Mouse (Mus musculus): ENCODE measurements at regions not wholly inside any gene's neighbourhood (a gene's known extent, or its start where the extent isn't known, plus 50 kb on each side); places are given as distances from the start of the nearest gene placed in this dataset.

- H3K27me3 ChIP-seq (replicated peaks; ENCODE audit: control insufficient read depth, insufficient read depth, low read length) = no peaks in the 10 kb centered on the region
- no peak for ATAC-seq
These were observed 160.9 kb upstream of the Gas1 start for GRCm38 (mm10) chr13:60338107-60338506.

GRCm38 (mm10) chr13:60340068-60340467 lies 162.9 kb upstream of the Gas1 start:
- H3K4me3 ChIP-seq (ENCODE audit: low read length) = no peak overlapping the region
- H3K27ac ChIP-seq (ENCODE audit: low read depth, low read length) = no peak overlapping the region
- H3K36me3 ChIP-seq (ENCODE audit: control insufficient read depth, insufficient read depth, low read length) = no peaks in the 10 kb centered on the region
- no peak overlapping the region for H3K4me2 ChIP-seq (ENCODE audit: low read length)
- WGBS = 79% methylated on average over 2 of the region's 2 CpGs
- no peaks in the 10 kb centered on the region for H3K4me1 ChIP-seq (ENCODE audit: control insufficient read depth, insufficient read depth, low read depth, low read length)
- no peaks in the 10 kb centered on the region for H3K27me3 ChIP-seq (replicated peaks; ENCODE audit: control insufficient read depth, insufficient read depth, low read length)
- H3K9me3 ChIP-seq (ENCODE audit: control insufficient read depth, low read length) = peaks cover 2% of the 10 kb centered on the region; the same call in 1 of the 2 replicates
- H3K9ac ChIP-seq (ENCODE audit: low read depth, low read length) = no peak overlapping the region
- no peak for ATAC-seq

More at GRCm38 (mm10) chr13:60338107-60338506, 160.9 kb upstream of the Gas1 start:
- 85% methylated on average over 8 of the region's 8 CpGs for WGBS
- Histone ChIP-seq H3K4me3 (ENCODE audit: low read length) (no peak overlapping the region), H3K4me2 (ENCODE audit: low read length) (no peak overlapping the region), H3K27ac (ENCODE audit: low read depth, low read length) (no peak overlapping the region), H3K36me3 (ENCODE audit: control insufficient read depth, insufficient read depth, low read length) (no peaks in the 10 kb centered on the region), H3K9ac (ENCODE audit: low read depth, low read length) (no peak overlapping the region), H3K9me3 (ENCODE audit: control insufficient read depth, low read length) (peaks cover 2% of the 10 kb centered on the region; the same call in 1 of the 2 replicates), H3K4me1 (ENCODE audit: control insufficient read depth, insufficient read depth, low read depth, low read length) (no peaks in the 10 kb centered on the region)

GRCm38 (mm10) chr13:60347881-60348280 lies 170.7 kb upstream of the Gas1 start:
- Histone ChIP-seq H3K4me1 (ENCODE audit: control insufficient read depth, insufficient read depth, low read depth, low read length) (peaks cover 4% of the 10 kb centered on the region; the same call in 1 of the 2 replicates), H3K27ac (ENCODE audit: low read depth, low read length) (no peak overlapping the region), H3K27me3 (replicated peaks; ENCODE audit: control insufficient read depth, insufficient read depth, low read length) (no peaks in the 10 kb centered on the region), H3K4me3 (ENCODE audit: low read length) (no peak overlapping the region), H3K36me3 (ENCODE audit: control insufficient read depth, insufficient read depth, low read length) (no peaks in the 10 kb centered on the region), H3K9me3 (ENCODE audit: control insufficient read depth, low read length) (no peaks in the 10 kb centered on the region), H3K9ac (ENCODE audit: low read depth, low read length) (no peak overlapping the region), H3K4me2 (ENCODE audit: low read length) (no peak overlapping the region)
- 20% methylated on average over 7 of the region's 7 CpGs for WGBS
- 0 out of 2 replicates have a peak, but pooled peaks have one; percentile 58 for ATAC-seq

- no peak for ATAC-seq
- H3K9ac ChIP-seq (ENCODE audit: low read depth, low read length) = no peak overlapping the region
- H3K36me3 ChIP-seq (ENCODE audit: control insufficient read depth, insufficient read depth, low read length) = no peaks in the 10 kb centered on the region
- H3K4me3 ChIP-seq (ENCODE audit: low read length) = no peak overlapping the region
- WGBS = 61% methylated on average over 2 of the region's 2 CpGs
- H3K27me3 ChIP-seq (replicated peaks; ENCODE audit: control insufficient read depth, insufficient read depth, low read length) = no peaks in the 10 kb centered on the region
- H3K4me1 ChIP-seq (ENCODE audit: control insufficient read depth, insufficient read depth, low read depth, low read length) = peaks cover 4% of the 10 kb centered on the region; the same call in 1 of the 2 replicates
- no peaks in the 10 kb centered on the region for H3K9me3 ChIP-seq (ENCODE audit: control insufficient read depth, low read length)
- no peak overlapping the region for H3K4me2 ChIP-seq (ENCODE audit: low read length)
- H3K27ac ChIP-seq (ENCODE audit: low read depth, low read length) = no peak overlapping the region
These were observed 171.3 kb upstream of the Gas1 start for GRCm38 (mm10) chr13:60348438-60348837.

GRCm38 (mm10) chr13:60355707-60356490 lies 178.7 kb upstream of the Gas1 start:
- no peak for ATAC-seq
- H3K4me1 ChIP-seq (ENCODE audit: control insufficient read depth, insufficient read depth, low read depth, low read length) = no peaks in the 10 kb centered on the region
- H3K27me3 ChIP-seq (replicated peaks; ENCODE audit: control insufficient read depth, insufficient read depth, low read length) = no peaks in the 10 kb centered on the region
- no peaks in the 10 kb centered on the region for H3K36me3 ChIP-seq (ENCODE audit: control insufficient read depth, insufficient read depth, low read length)
- H3K4me3 ChIP-seq (ENCODE audit: low read length) = no peak overlapping the region
- WGBS = 85% methylated on average over 6 of the region's 6 CpGs
- H3K9ac ChIP-seq (ENCODE audit: low read depth, low read length) = no peak overlapping the region
- H3K4me2 ChIP-seq (ENCODE audit: low read length) = no peak overlapping the region
- H3K9me3 ChIP-seq (ENCODE audit: control insufficient read depth, low read length) = no peaks in the 10 kb centered on the region
- H3K27ac ChIP-seq (ENCODE audit: low read depth, low read length) = no peak overlapping the region

GRCm38 (mm10) chr13:60358408-60359060 lies 181.4 kb upstream of the Gas1 start:
- H3K4me2 ChIP-seq (ENCODE audit: low read length) = no peak overlapping the region
- no peak overlapping the region for H3K9ac ChIP-seq (ENCODE audit: low read depth, low read length)
- 81% methylated on average over 7 of the region's 7 CpGs for WGBS
- no peaks in the 10 kb centered on the region for H3K27me3 ChIP-seq (replicated peaks; ENCODE audit: control insufficient read depth, insufficient read depth, low read length)
- H3K27ac ChIP-seq (ENCODE audit: low read depth, low read length) = no peak overlapping the region
- no peaks in the 10 kb centered on the region for H3K4me1 ChIP-seq (ENCODE audit: control insufficient read depth, insufficient read depth, low read depth, low read length)
- H3K9me3 ChIP-seq (ENCODE audit: control insufficient read depth, low read length) = no peaks in the 10 kb centered on the region
- H3K4me3 ChIP-seq (ENCODE audit: low read length) = no peak overlapping the region
- no peak for ATAC-seq
- no peaks in the 10 kb centered on the region for H3K36me3 ChIP-seq (ENCODE audit: control insufficient read depth, insufficient read depth, low read length)

- H3K36me3 ChIP-seq (ENCODE audit: control insufficient read depth, insufficient read depth, low read length) = no peaks in the 10 kb centered on the region
- H3K4me3 ChIP-seq (ENCODE audit: low read length) = no peak overlapping the region
- H3K9me3 ChIP-seq (ENCODE audit: control insufficient read depth, low read length) = no peaks in the 10 kb centered on the region
- no peaks in the 10 kb centered on the region for H3K27me3 ChIP-seq (replicated peaks; ENCODE audit: control insufficient read depth, insufficient read depth, low read length)
- no peak overlapping the region for H3K9ac ChIP-seq (ENCODE audit: low read depth, low read length)
- 0 out of 2 replicates have a peak, but pooled peaks have one; percentile 69 for ATAC-seq
- no peak overlapping the region for H3K4me2 ChIP-seq (ENCODE audit: low read length)
- H3K27ac ChIP-seq (ENCODE audit: low read depth, low read length) = no peak overlapping the region
- WGBS = 59% methylated on average over 13 of the region's 13 CpGs
- H3K4me1 ChIP-seq (ENCODE audit: control insufficient read depth, insufficient read depth, low read depth, low read length) = no peaks in the 10 kb centered on the region
These were observed 187.9 kb upstream of the Gas1 start for GRCm38 (mm10) chr13:60364778-60365672.

- Histone ChIP-seq H3K4me3 (ENCODE audit: low read length) (no peak overlapping the region), H3K9ac (ENCODE audit: low read depth, low read length) (no peak overlapping the region), H3K4me2 (ENCODE audit: low read length) (no peak overlapping the region), H3K4me1 (ENCODE audit: control insufficient read depth, insufficient read depth, low read depth, low read length) (no peaks in the 10 kb centered on the region), H3K27ac (ENCODE audit: low read depth, low read length) (no peak overlapping the region), H3K27me3 (replicated peaks; ENCODE audit: control insufficient read depth, insufficient read depth, low read length) (no peaks in the 10 kb centered on the region), H3K36me3 (ENCODE audit: control insufficient read depth, insufficient read depth, low read length) (no peaks in the 10 kb centered on the region), H3K9me3 (ENCODE audit: control insufficient read depth, low read length) (no peaks in the 10 kb centered on the region)
- no peak for ATAC-seq
- 67% methylated on average over 4 of the region's 4 CpGs for WGBS
These were observed 192.1 kb upstream of the Gas1 start for GRCm38 (mm10) chr13:60369216-60369615.

GRCm38 (mm10) chr13:60371656-60372055 lies 194.5 kb upstream of the Gas1 start:
- Histone ChIP-seq H3K36me3 (ENCODE audit: control insufficient read depth, insufficient read depth, low read length) (no peaks in the 10 kb centered on the region), H3K27me3 (replicated peaks; ENCODE audit: control insufficient read depth, insufficient read depth, low read length) (no peaks in the 10 kb centered on the region), H3K4me2 (ENCODE audit: low read length) (no peak overlapping the region), H3K4me3 (ENCODE audit: low read length) (no peak overlapping the region), H3K27ac (ENCODE audit: low read depth, low read length) (no peak overlapping the region), H3K4me1 (ENCODE audit: control insufficient read depth, insufficient read depth, low read depth, low read length) (no peaks in the 10 kb centered on the region), H3K9me3 (ENCODE audit: control insufficient read depth, low read length) (no peaks in the 10 kb centered on the region), H3K9ac (ENCODE audit: low read depth, low read length) (no peak overlapping the region)
- WGBS = 80% methylated on average over 2 of the region's 2 CpGs
- ATAC-seq = no peak
